Mouse (Mus musculus): ENCODE measurements around the gene Hcrtr1. TPM values are rescaled to one million over a fixed set of nuclear protein-coding genes. Genes with fewer than 3 reads are reported as not detected.

The Hcrtr1 gene
- polyA plus RNA-seq, 1 experiment from 2014 or later = not detected

DNA sequence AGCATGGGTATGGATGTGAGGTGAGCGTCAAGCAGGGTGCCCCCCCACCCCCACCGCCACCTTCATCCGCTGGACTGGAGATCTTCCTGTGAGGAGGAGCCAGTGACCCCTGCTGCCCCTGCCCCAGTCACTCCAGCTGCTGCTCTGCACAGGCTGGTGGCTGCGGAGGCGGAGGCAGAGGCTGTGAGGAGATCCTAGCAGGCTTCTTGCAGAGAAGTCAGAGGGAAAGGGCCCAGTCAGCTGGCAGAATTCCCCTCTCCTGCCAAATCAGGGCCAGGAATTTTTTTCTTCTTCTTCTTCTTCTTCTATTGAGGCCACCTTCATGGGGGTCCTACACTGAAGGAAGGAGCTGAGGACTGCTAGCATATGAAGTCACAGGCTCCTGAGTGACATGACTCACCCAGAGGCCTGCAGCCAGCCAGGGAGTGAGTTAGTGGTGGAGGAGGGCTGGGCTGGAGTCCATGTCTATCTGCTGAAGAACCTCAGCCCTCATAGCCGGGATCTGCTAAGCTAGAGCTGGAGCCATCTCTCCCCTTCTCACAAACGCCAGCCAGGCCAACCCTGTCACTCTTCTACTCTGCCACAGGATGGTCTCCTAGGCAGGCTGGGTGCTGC, 54.7 kb downstream of the Hcrtr1 start:
- H3K79me2 ChIP-seq (ENCODE audit: inconsistent target) = no peaks in the 10 kb centered on the region
- no peaks in the 10 kb centered on the region for H3K36me3 ChIP-seq (ENCODE audit: inconsistent target)
- H3K27ac ChIP-seq = no peak overlapping the region
- no peak overlapping the region for H3K4me3 ChIP-seq (ENCODE audit: inconsistent target)
- 95% methylated on average over 7 of the region's 7 CpGs for WGBS (ENCODE audit: missing documents)

DNA sequence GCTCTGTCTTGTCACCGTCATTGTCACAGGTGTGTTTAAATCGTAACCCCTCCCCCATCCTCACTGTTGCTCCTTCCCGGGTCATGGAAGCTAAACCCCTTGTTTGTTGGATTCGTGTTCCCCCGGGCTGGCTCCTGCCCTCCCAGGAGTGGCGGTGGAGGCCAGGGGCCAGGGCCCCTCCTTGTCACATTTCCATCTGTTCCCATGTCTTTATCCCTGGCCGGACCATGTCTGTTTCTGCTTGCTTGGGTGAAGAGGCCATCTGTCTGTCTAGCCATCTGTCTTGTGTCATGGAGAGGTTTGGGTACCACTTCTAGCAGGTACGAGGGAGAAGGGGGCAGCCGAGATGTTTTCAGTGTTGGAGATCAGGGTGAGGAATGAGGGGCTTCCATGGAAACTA, 56.9 kb downstream of the Hcrtr1 start:
- Histone ChIP-seq H3K4me3 (ENCODE audit: inconsistent target) (no peak overlapping the region), H3K79me2 (ENCODE audit: inconsistent target) (no peaks in the 10 kb centered on the region), H3K36me3 (ENCODE audit: inconsistent target) (no peaks in the 10 kb centered on the region), H3K27ac (no peak overlapping the region)
- 85% methylated on average over 9 of the region's 9 CpGs for WGBS (ENCODE audit: missing documents)

DNA sequence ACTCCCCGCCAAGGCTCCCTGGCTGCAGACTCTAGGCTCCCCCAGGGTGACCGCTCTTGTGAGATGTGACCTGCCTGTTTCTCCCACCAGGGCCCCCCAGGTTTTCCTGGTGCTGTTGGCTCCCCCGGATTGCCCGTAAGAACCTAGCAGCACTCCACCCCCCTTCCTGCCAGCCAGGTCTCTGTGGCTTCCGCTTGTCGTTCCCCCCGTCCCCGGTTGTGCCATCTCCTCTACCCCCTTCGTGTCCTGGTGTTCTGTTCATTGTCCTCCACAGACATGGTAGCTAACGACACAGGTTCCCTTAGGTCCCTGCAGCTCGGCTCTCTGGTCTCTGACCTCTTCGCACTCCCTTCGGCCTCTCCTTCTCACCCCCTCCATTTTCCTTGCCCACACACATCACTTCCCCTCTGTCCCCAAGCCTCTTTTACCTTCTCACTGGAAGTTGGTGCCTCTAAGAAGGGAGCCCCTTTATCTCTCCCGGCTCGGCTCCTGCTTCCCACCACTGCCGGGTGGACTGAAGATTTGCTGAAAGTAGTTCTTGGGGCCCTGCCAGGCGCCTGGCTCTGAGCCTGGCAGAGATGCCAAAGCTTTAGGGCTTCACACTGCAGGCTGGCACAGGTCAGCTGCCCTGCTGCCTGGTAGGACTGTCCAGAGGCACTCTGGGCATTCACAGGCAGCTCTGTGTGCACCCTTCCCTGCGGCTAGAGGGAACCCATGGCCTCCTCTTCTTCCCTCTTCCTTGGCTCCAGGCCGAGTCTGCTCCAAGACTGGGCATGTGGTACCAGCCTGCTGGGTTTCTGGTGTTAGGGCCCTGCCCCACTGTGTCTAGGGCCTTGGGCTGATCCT, 57.6 kb downstream of the Hcrtr1 start:
- Histone ChIP-seq H3K36me3 (ENCODE audit: inconsistent target) (no peaks in the 10 kb centered on the region), H3K27ac (no peak overlapping the region), H3K4me3 (ENCODE audit: inconsistent target) (no peak overlapping the region), H3K79me2 (ENCODE audit: inconsistent target) (no peaks in the 10 kb centered on the region)
- 34% methylated on average over 19 of the region's 19 CpGs for WGBS (ENCODE audit: missing documents)

Other genes with a start within 250 kb of the Hcrtr1 start
- not detected in 3 replicates for gene Spocd1, start 210.1 kb downstream of the Hcrtr1 start, polyA plus RNA-seq (2018)
- not detected in 3 replicates for gene Adgrb2, start 154.5 kb downstream of the Hcrtr1 start, polyA plus RNA-seq (2018)
- 0.33 TPM in 1 of 3 replicates, not detected in the others for gene Col16a1, start 91.5 kb downstream of the Hcrtr1 start, polyA plus RNA-seq (2018)
- gene Pef1, start 36.8 kb downstream of the Hcrtr1 start, polyA plus RNA-seq (2018) = 17.5 to 36.8 TPM (median 33.1 TPM) in 3 replicates
- gene Tinagl1, start 35.8 kb upstream of the Hcrtr1 start, polyA plus RNA-seq (2018) = 0.28 to 0.41 TPM in 2 of 3 replicates, not detected in the other
- gene Gm853, start 83.0 kb upstream of the Hcrtr1 start, polyA plus RNA-seq (2018) = not detected in 3 replicates
- not detected in 3 replicates for gene Serinc2, start 139.8 kb upstream of the Hcrtr1 start, polyA plus RNA-seq (2018)
- 18.8 to 65.8 TPM (median 23.5 TPM) in 3 replicates for gene Fabp3, start 169.2 kb upstream of the Hcrtr1 start, polyA plus RNA-seq (2018)
- not detected in 3 replicates for gene Gm10570, start 169.3 kb upstream of the Hcrtr1 start, polyA plus RNA-seq (2018)
- gene Zcchc17, start 220.6 kb upstream of the Hcrtr1 start, polyA plus RNA-seq (2018) = 18.6 to 32.0 TPM (median 25.5 TPM) in 3 replicates
- gene Snrnp40, start 220.8 kb upstream of the Hcrtr1 start, polyA plus RNA-seq (2018) = 16.4 to 36.1 TPM (median 19.1 TPM) in 3 replicates